Mouse (Mus musculus) fat pad, adult 2 months (tissue): Measurements from ENCODE around the gene Bet1l.

Source experiments
- DNase-seq: peaks from one replicate; pipeline ENCODE4 v3.0.0-alpha.2; 2011; ENCODE audit warnings: low read depth, low spot score; ENCODE audit errors: extremely low read depth

The Bet1l gene

GRCm38 (mm10) chr7:140834968-140835757 is 22.2 kb downstream of the Bet1l start, which contains the start of gene Urah:
Urah (plus strand) TSS chr7:140835018.
- DNase-seq = peak; percentile 90

- DNase-seq = no peak
Observed at GRCm38 (mm10) chr7:140833341-140833740, 24.0 kb downstream of the Bet1l start.

- no peak for DNase-seq
Observed at GRCm38 (mm10) chr7:140831447-140831846, 25.9 kb downstream of the Bet1l start.

- no peak for DNase-seq
Observed at GRCm38 (mm10) chr7:140828171-140828881, 29.1 kb downstream of the Bet1l start.

GRCm38 (mm10) chr7:140822731-140823130 is 34.6 kb downstream of the Bet1l start:
- DNase-seq = no peak

GRCm38 (mm10) chr7:140821653-140822329 is 35.6 kb downstream of the Bet1l start, which contains the start of gene Zfp941:
Zfp941 (minus strand) TSS chr7:140822178.
- DNase-seq = no peak

GRCm38 (mm10) chr7:140821305-140821652 is 36.1 kb downstream of the Bet1l start:
- no peak for DNase-seq

- DNase-seq = no peak
Observed at GRCm38 (mm10) chr7:140820173-140820572, 37.2 kb downstream of the Bet1l start.

- DNase-seq = no peak
Observed at GRCm38 (mm10) chr7:140812850-140813249, 44.5 kb downstream of the Bet1l start.

GRCm38 (mm10) chr7:140811714-140812113 is 45.7 kb downstream of the Bet1l start:
- DNase-seq = no peak

- DNase-seq = no peak
Observed at GRCm38 (mm10) chr7:140810496-140810895, 46.9 kb downstream of the Bet1l start.

- DNase-seq = no peak
Observed at GRCm38 (mm10) chr7:140805704-140806103, 51.7 kb downstream of the Bet1l start.
